Mouse (Mus musculus): Measurements from ENCODE around the gene Camkmt. TPM values are rescaled to one million over a fixed set of nuclear protein-coding genes. Genes with fewer than 3 reads are reported as not detected.

Gene Camkmt
- total and polyA plus RNA-seq, 3 experiments: 1.6 to 5.9 TPM; not detected in 1

DNA sequence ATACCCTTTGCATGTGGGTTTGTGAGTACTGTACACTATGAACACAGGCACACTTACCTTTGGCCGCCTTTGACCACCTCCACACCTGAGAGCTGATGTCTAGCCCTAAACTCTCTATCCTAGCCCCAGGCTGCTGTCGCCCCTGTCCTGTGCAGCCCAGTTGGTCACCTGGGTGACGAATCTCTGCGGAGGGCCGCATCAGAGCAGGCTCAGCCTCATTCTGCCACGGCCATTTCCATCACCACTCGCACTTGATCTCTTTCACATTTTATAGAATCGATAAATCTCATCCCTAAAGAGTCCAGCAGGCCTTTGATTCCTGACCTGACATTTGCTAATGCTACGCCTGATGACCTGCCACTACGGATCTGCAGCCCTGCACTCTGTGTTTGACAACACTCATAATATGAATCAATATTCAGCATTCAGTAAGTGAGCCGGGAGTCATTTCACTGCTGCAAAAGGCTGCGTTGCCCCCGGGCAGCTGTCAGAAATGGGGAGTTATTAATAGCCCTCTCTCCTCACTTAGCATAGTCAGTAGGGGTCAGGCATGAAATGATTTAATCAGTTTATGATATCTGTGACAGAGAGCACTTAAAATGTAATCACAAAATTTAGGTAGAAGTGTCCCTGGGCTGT, 168.5 kb downstream of the Camkmt start:
- H3K9ac ChIP-seq (ENCODE audit: control insufficient read depth, low read depth, low read length, poor library complexity, severe bottlenecking): no peak overlapping the region

DNA sequence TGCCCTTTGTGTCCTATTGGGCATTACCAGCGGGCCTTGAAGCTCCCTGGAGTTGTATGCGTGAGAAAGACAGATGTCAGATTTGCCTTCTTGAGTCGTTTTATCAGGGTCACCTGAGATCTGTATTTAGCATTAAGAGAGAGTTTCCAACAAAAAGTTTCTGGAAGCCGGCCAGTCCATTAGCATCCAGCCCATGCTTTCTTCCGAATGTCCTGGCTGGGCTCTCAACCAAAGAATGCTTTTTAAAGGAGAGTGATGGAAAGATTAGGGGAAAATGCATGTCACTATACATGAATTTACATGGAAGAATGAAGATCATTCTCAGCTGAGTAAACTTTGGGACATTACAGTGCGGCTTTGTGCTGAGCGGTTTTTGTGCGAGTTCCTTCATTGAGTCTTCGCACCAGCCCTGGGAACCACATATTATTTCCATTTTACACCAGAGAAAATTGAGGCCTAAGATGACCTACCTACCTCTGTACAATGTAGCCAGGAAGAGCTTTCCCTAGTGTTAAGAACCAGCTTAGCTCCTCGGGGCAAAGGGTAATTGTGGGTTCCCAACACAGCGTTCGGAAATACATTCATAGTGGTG, 176.6 kb downstream of the Camkmt start:
- H3K4me3 ChIP-seq (ENCODE audit: control insufficient read depth in 1 of 2, insufficient read depth in 1 of 2, low read depth in 2 of 2, low read length in 2 of 2): no peak overlapping the region
- H3K27ac ChIP-seq (ENCODE audit: control insufficient read depth, low read depth, low read length): no peak overlapping the region
- H3K36me3 ChIP-seq (ENCODE audit: control insufficient read depth in 1 of 2, insufficient read depth in 2 of 2, low read length in 2 of 2): no peaks in the 10 kb centered on the region
- H3K4me1 ChIP-seq (ENCODE audit: control insufficient read depth in 1 of 2, insufficient read depth in 2 of 2, low read length in 2 of 2): no peaks in the 10 kb centered on the region
- no peak for DNase-seq (ENCODE audit: low read depth, low spot score)
- H3K9ac ChIP-seq (ENCODE audit: control insufficient read depth, low read depth, low read length, poor library complexity, severe bottlenecking): no peak overlapping the region
- H3K27me3 ChIP-seq (ENCODE audit: control insufficient read depth in 1 of 2, insufficient read depth in 2 of 2, low read length in 2 of 2): no peaks in the 10 kb centered on the region
- H3K79me2 ChIP-seq (ENCODE audit: control insufficient read depth, insufficient read depth, low read length, poor library complexity): no peaks in the 10 kb centered on the region
- no peaks in the 10 kb centered on the region for H3K9me3 ChIP-seq (replicated peaks; ENCODE audit: insufficient read depth, low read length)
- TF ChIP-seq E2F4 (IDR thresholded peaks at IDR 0.05; ENCODE audit: borderline replicate concordance, low read depth, low read length) (no peak), UBTF (IDR thresholded peaks at IDR 0.05; ENCODE audit: borderline replicate concordance, insufficient read depth, low read depth, low read length) (no peak), ZKSCAN1 (IDR thresholded peaks at IDR 0.05; ENCODE audit: low read depth, low read length) (no peak), MAZ (IDR thresholded peaks at IDR 0.05; ENCODE audit: low read depth, low read length) (no peak), MAX (IDR thresholded peaks at IDR 0.05; ENCODE audit: low read length) (no peak), MEF2A (IDR thresholded peaks at IDR 0.05; ENCODE audit: extremely low read depth, insufficient replicate concordance, low read depth, low read length, poor library complexity, severe bottlenecking) (no peak), TBP (IDR thresholded peaks at IDR 0.05; ENCODE audit: low read depth, low read length) (no peak), SMC3 (IDR thresholded peaks at IDR 0.05; ENCODE audit: low read depth, low read length) (no peak), MYB (IDR thresholded peaks at IDR 0.05; ENCODE audit: low read depth, low read length) (no peak), GABPA (IDR thresholded peaks at IDR 0.05; ENCODE audit: low read depth, low read length) (no peak), GATA1 (IDR thresholded peaks at IDR 0.05; ENCODE audit: low read depth, low read length) (no peak), JUND (IDR thresholded peaks at IDR 0.05; ENCODE audit: low read depth, low read length) (no peak), TAL1 (IDR thresholded peaks at IDR 0.05; ENCODE audit: low read length) (no peak), ETS1 (IDR thresholded peaks at IDR 0.05; ENCODE audit: low read depth, low read length) (no peak), USF2 (IDR thresholded peaks at IDR 0.05; ENCODE audit: borderline replicate concordance in 1 of 2, insufficient read depth in 1 of 2, low read depth in 1 of 2, low read length in 2 of 2) (no peak), KAT2A (conservative IDR thresholded peaks at IDR 0.05; ENCODE audit: low read depth, low read length) (no peak), CHD1 (IDR thresholded peaks at IDR 0.05; ENCODE audit: low read depth, low read length) (no peak), RAD21 (IDR thresholded peaks at IDR 0.05; ENCODE audit: low read depth, low read length) (no peak)

More for the DNA sequence above, 168.5 kb downstream of the Camkmt start:
- no peak for DNase-seq (ENCODE audit: low read depth, low spot score)
- Histone ChIP-seq H3K4me1 (ENCODE audit: control insufficient read depth in 1 of 2, insufficient read depth in 2 of 2, low read length in 2 of 2) (no peaks in the 10 kb centered on the region), H3K4me3 (ENCODE audit: control insufficient read depth in 1 of 2, insufficient read depth in 1 of 2, low read depth in 2 of 2, low read length in 2 of 2) (no peak overlapping the region), H3K27ac (ENCODE audit: control insufficient read depth, low read depth, low read length) (no peak overlapping the region), H3K27me3 (ENCODE audit: control insufficient read depth in 1 of 2, insufficient read depth in 2 of 2, low read length in 2 of 2) (no peaks in the 10 kb centered on the region), H3K79me2 (ENCODE audit: control insufficient read depth, insufficient read depth, low read length, poor library complexity) (no peaks in the 10 kb centered on the region), H3K36me3 (ENCODE audit: control insufficient read depth in 1 of 2, insufficient read depth in 2 of 2, low read length in 2 of 2) (no peaks in the 10 kb centered on the region), H3K9me3 (replicated peaks; ENCODE audit: insufficient read depth, low read length) (no peaks in the 10 kb centered on the region)
- TF ChIP-seq ZMIZ1 (IDR thresholded peaks at IDR 0.05; ENCODE audit: low read depth, low read length) (no peak), RCOR1 (IDR thresholded peaks at IDR 0.05; ENCODE audit: low read depth, low read length) (no peak), ZC3H11A (IDR thresholded peaks at IDR 0.05; ENCODE audit: low read depth, low read length) (no peak), NRF1 (IDR thresholded peaks at IDR 0.05; ENCODE audit: insufficient read depth, low read depth, low read length, poor library complexity, severe bottlenecking) (no peak), HCFC1 (IDR thresholded peaks at IDR 0.05; ENCODE audit: low read depth, low read length) (no peak), MAFK (IDR thresholded peaks at IDR 0.05; ENCODE audit: borderline replicate concordance, low read depth, low read length) (no peak), EP300 (IDR thresholded peaks at IDR 0.05; ENCODE audit: low read depth in 1 of 2, low read length in 2 of 2) (no peak), MEF2A (IDR thresholded peaks at IDR 0.05; ENCODE audit: extremely low read depth, insufficient replicate concordance, low read depth, low read length, poor library complexity, severe bottlenecking) (no peak), CHD1 (IDR thresholded peaks at IDR 0.05; ENCODE audit: low read depth, low read length) (no peak), TAL1 (IDR thresholded peaks at IDR 0.05; ENCODE audit: low read length) (no peak), ZNF384 (IDR thresholded peaks at IDR 0.05; ENCODE audit: low read depth, low read length) (no peak), NELFE (IDR thresholded peaks at IDR 0.05; ENCODE audit: low read depth, low read length) (no peak), ZKSCAN1 (IDR thresholded peaks at IDR 0.05; ENCODE audit: low read depth, low read length) (no peak), MAZ (IDR thresholded peaks at IDR 0.05; ENCODE audit: low read depth, low read length) (no peak), BHLHE40 (IDR thresholded peaks at IDR 0.05; ENCODE audit: borderline replicate concordance, low read depth, low read length) (no peak)
